Mouse (Mus musculus): ENCODE measurements around the gene Slc39a3. TPM values are rescaled to one million over a fixed set of nuclear protein-coding genes. Genes with fewer than 3 reads are reported as not detected.

Slc39a3 gene
- 47.1 and 47.6 TPM in 2 replicates for polyA plus RNA-seq (2012; rRNA removed; ENCODE audit: low replicate concordance)

DNA sequence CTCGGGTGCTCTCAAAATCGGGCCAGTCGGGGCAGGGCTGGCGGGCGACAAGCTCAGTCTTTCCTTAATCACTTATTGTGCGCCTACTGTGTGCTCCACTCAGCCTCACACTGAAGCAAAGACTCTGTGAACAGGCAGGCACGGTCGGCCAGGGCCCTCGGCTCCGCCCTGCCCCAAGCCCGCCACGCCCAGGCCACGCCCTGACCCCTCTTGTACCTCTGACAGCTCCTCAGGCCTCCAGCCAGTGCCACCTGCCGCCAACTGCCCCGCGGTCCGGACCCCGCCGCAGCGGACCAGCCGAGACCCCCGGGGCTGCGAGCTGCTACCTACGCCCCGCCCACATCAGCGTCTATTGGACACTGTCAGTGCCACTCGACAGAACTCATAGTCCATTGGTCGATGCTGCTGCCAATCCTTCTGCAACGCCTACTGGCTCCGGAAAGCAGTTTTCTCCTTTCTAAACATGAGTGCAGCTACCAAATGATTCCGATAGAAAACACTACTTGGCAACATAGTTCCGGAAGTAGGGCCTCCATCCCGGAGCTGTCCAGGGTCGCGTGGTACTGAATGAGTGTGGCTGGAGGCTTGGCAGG is at the start of gene Slc39a3:
Gene Slc39a3 (minus strand): TSS at position 439 of the 593 bp plus-strand sequence.

DNA sequence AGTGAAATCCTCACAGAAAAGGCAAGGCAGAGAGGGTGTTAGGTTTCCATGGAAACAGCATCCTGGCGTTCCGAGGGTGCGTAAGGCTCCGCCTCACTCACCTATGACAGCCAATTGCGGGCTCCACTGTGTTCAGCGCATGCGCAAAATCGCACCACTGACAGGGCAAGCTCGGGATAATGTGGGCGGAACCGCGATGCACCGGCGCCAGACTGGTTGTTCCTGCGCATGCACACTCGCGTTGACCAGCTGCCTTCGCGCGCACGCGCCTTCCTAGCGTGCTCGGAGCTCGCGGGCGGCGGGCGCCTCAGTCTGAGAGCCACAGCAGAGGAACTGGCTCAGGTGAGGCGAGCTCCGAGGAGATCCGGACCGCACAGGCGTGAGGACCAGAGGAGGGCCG is 32.6 kb upstream of the Slc39a3 start, which contains the start of gene Thop1:
Gene Thop1 (plus strand): TSS at position 200 of the 400 bp plus-strand sequence.

DNA sequence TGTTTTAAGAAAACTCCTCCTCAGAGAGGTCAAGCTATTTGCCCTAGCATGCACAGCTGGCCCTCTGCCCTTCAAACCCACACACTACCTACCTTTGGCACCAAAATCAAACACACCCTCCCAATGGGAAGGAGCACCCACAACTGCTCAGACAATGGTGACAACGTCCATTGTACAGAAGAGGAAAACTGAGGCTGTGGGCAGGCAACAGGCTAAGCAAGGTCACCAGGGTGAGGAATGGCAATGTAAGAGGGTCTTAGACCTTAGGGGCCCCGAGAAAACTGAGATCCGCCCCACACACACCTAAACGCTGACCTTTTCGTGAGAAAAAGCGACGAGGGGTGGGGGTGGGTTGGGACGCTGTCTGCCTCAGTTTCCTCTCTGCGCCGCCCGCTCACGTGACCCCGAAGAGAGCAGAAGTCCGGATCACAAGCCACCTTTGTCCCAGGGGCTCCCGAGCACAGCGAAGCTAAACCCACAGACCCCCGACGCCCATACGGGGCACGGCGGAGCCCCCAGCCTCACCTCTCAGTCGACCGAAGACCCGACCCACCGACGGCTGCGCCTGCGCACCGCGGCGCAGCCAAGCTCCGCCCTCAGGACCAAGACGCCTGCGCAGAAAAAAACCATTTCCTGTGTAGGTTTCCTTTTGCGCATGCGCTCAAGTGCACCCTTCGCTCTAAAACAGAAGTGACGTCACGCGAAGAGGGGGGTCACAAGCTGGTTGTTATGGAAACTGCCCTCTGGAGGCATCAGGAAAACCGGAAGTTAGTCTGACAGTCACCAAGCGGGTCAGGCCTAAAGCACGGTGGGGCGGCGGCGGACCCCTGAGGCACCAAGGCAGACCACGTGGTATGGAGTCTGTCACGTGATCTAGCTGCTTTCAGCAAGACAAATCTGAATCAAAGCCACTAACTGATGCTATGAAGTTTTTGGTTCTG is 22.6 kb upstream of the Slc39a3 start, which contains the start of gene Sgta:
Gene Sgta (minus strand): TSS at position 579 of the 941 bp plus-strand sequence.

DNA sequence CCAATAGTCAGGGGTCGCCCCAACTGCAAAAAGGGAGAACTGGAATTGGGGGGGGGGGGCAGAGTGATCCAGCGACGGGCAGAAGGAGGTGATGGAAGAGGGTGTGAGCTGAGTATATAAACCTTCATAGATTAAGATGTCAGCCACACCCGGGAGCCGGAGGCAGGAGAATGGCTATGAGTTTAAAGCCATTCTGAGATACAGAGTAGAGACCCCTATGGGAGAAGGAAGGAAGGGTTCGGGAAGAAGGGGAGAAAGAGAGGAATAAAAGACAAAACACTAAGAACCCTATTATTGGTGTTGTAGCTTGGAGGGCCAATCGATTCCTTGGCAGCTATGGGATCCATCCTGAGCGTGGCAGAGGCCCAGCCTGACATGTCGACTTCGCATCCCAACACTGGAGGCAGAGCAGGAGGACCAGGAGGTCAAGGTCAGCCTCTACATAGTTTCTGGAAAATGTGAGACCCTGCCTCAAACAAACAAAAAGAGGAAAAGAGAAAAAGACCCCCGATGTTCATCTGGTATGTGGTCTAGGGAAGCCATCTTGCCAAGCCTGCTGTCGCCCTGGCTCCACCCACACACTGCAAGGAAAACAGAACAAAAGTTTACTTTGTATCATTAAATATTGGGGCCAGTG is 11.5 kb downstream of the Slc39a3 start, which contains the start of gene Diras1:
Gene Diras1 (minus strand): TSS at position 24 of the 637 bp plus-strand sequence.

DNA sequence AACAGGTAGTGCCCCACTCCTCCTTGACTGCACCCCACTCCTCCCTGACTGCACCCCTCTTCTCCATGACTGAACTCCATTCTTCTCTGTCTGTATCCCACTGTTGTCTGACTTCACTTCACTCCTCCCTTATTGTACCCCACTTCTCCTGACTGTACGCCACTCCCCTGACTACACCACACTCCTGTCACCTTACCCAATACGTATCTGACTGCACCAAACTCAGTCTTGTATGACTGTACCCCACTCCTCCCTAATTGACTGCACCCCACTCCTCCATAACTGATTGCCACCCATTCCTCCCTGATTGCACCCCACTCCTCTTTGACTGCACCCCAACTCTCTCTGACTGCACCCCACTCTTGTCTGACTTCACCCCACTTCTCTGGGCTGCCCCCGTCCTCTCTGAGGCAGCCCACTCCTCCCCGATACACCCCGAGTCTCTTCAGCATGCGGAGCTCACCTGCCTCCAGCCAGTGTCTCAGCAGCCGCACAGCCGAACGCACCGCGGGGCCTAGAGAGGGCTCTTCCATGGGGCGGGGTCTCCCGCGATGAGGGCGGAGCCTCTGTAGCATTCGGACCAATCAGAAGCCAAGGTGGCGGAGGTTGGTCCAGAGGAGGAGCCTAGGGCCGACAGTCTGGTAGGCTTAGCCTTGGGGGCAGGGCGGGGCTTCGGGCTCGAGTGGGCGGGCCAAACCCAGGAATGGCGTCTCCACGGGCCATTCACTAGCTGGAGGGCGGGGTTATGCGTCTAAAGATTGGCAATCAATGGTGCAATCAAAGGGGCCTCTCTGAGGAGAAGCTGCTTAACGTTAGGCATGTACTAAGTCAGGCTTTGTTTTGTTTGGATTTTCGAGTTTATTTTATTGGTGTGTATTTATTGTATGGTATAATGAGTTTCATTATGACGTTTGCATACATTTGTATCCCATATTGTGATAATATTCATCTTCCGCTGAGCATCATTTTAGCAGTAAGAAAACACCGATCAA is 22.5 kb downstream of the Slc39a3 start, which contains the start of gene Gng7:
Gene Gng7 (minus strand): TSS at position 553 of the 992 bp plus-strand sequence.

Other genes with a start within 250 kb of the Slc39a3 start
- 24.0 and 43.6 TPM in 2 replicates for gene Sf3a2, start 239.2 kb downstream of the Slc39a3 start, polyA plus RNA-seq (2012; rRNA removed; ENCODE audit: low replicate concordance)
- gene Plekhj1, start 238.8 kb downstream of the Slc39a3 start, polyA plus RNA-seq (2012; rRNA removed; ENCODE audit: low replicate concordance), result 44.8 and 76.1 TPM in 2 replicates
- 0.44 and 0.53 TPM in 2 replicates for gene Amh, start 232.2 kb downstream of the Slc39a3 start, polyA plus RNA-seq (2012; rRNA removed; ENCODE audit: low replicate concordance)
- 0.21 and 0.96 TPM in 2 replicates for gene Jsrp1, start 223.9 kb downstream of the Slc39a3 start, polyA plus RNA-seq (2012; rRNA removed; ENCODE audit: low replicate concordance)
- gene Oaz1, start 210.8 kb downstream of the Slc39a3 start, polyA plus RNA-seq (2012; rRNA removed; ENCODE audit: low replicate concordance), result 919 and 1,058 TPM in 2 replicates
- gene Lingo3, start 193.4 kb downstream of the Slc39a3 start, polyA plus RNA-seq (2012; rRNA removed; ENCODE audit: low replicate concordance), result 0.03 TPM in 1 of 2 replicates, not detected in the other
- gene Lsm7, start 182.2 kb downstream of the Slc39a3 start, polyA plus RNA-seq (2012; rRNA removed; ENCODE audit: low replicate concordance), result 86.7 and 136 TPM in 2 replicates
- gene Sppl2b, start 182.2 kb downstream of the Slc39a3 start, polyA plus RNA-seq (2012; rRNA removed; ENCODE audit: low replicate concordance), result 62.5 and 116 TPM in 2 replicates
- gene Tmprss9, start 165.6 kb downstream of the Slc39a3 start, polyA plus RNA-seq (2012; rRNA removed; ENCODE audit: low replicate concordance), result 0.07 and 0.36 TPM in 2 replicates
- gene Timm13, start 136.5 kb downstream of the Slc39a3 start, polyA plus RNA-seq (2012; rRNA removed; ENCODE audit: low replicate concordance), result 179 and 198 TPM in 2 replicates
- 7.3 and 23.8 TPM in 2 replicates for gene Lmnb2, start 119.2 kb downstream of the Slc39a3 start, polyA plus RNA-seq (2012; rRNA removed; ENCODE audit: low replicate concordance)
- 18.0 and 22.1 TPM in 2 replicates for gene Gadd45b, start 107.4 kb downstream of the Slc39a3 start, polyA plus RNA-seq (2012; rRNA removed; ENCODE audit: low replicate concordance)
- 8.4 and 8.5 TPM in 2 replicates for gene Gng7, start 22.5 kb downstream of the Slc39a3 start, polyA plus RNA-seq (2012; rRNA removed; ENCODE audit: low replicate concordance)
- 0.08 and 0.13 TPM in 2 replicates for gene Diras1, start 11.8 kb downstream of the Slc39a3 start, polyA plus RNA-seq (2012; rRNA removed; ENCODE audit: low replicate concordance)
- 276 and 324 TPM in 2 replicates for gene Sgta, start 22.8 kb upstream of the Slc39a3 start, polyA plus RNA-seq (2012; rRNA removed; ENCODE audit: low replicate concordance)
- 29.8 and 72.2 TPM in 2 replicates for gene Thop1, start 32.6 kb upstream of the Slc39a3 start, polyA plus RNA-seq (2012; rRNA removed; ENCODE audit: low replicate concordance)
- 0.75 and 2.3 TPM in 2 replicates for gene Creb3l3, start 61.4 kb upstream of the Slc39a3 start, polyA plus RNA-seq (2012; rRNA removed; ENCODE audit: low replicate concordance)
- 134 and 183 TPM in 2 replicates for gene Map2k2, start 68.5 kb upstream of the Slc39a3 start, polyA plus RNA-seq (2012; rRNA removed; ENCODE audit: low replicate concordance)
- gene Zbtb7a, start 97.8 kb upstream of the Slc39a3 start, polyA plus RNA-seq (2012; rRNA removed; ENCODE audit: low replicate concordance), result 32.2 and 49.6 TPM in 2 replicates
- 28.2 and 37.7 TPM in 2 replicates for gene Pias4, start 130.5 kb upstream of the Slc39a3 start, polyA plus RNA-seq (2012; rRNA removed; ENCODE audit: low replicate concordance)
- gene Eef2, start 139.2 kb upstream of the Slc39a3 start, polyA plus RNA-seq (2012; rRNA removed; ENCODE audit: low replicate concordance), result 1,292 and 2,498 TPM in 2 replicates
- gene Dapk3, start 145.6 kb upstream of the Slc39a3 start, polyA plus RNA-seq (2012; rRNA removed; ENCODE audit: low replicate concordance), result 75.2 and 89.3 TPM in 2 replicates
- gene 4930442H23Rik, start 146.4 kb upstream of the Slc39a3 start, polyA plus RNA-seq (2012; rRNA removed; ENCODE audit: low replicate concordance), result not detected in 2 replicates
- gene Nmrk2, start 164.6 kb upstream of the Slc39a3 start, polyA plus RNA-seq (2012; rRNA removed; ENCODE audit: low replicate concordance), result not detected in 2 replicates
- 0.03 and 0.06 TPM in 2 replicates for gene Atcay, start 193.4 kb upstream of the Slc39a3 start, polyA plus RNA-seq (2012; rRNA removed; ENCODE audit: low replicate concordance)
- gene Zfr2, start 195.7 kb upstream of the Slc39a3 start, polyA plus RNA-seq (2012; rRNA removed; ENCODE audit: low replicate concordance), result 5.7 and 25.8 TPM in 2 replicates
- 3.3 and 4.0 TPM in 2 replicates for gene Matk, start 215.5 kb upstream of the Slc39a3 start, polyA plus RNA-seq (2012; rRNA removed; ENCODE audit: low replicate concordance)
- gene Mrpl54, start 229.5 kb upstream of the Slc39a3 start, polyA plus RNA-seq (2012; rRNA removed; ENCODE audit: low replicate concordance), result 78.4 and 104 TPM in 2 replicates
- gene Apba3, start 229.5 kb upstream of the Slc39a3 start, polyA plus RNA-seq (2012; rRNA removed; ENCODE audit: low replicate concordance), result 107 and 116 TPM in 2 replicates